Mouse (Mus musculus) G1E (cell line): ENCODE results near the gene Fgf4.

Experiments used
- CTCF ChIP-seq: IDR thresholded peaks from 2 replicates; pipeline ENCODE4 v1.5.1; 2012; ENCODE audit warnings: low read depth, low read length, inconsistent platforms, mixed read lengths
- GATA1 ChIP-seq: IDR thresholded peaks from 2 replicates; pipeline ENCODE4 v1.6.1; 2012; ENCODE audit warnings: borderline replicate concordance, low read length, inconsistent platforms, mixed read lengths

GRCm38 (mm10) chr7:144862712-144863111, 15.5 kb downstream of the Fgf4 start:
- TF ChIP-seq CTCF (no peak), GATA1 (no peak)
